ENCODE assay signal across 12 mouse cellular contexts in the genomic region with DNA sequence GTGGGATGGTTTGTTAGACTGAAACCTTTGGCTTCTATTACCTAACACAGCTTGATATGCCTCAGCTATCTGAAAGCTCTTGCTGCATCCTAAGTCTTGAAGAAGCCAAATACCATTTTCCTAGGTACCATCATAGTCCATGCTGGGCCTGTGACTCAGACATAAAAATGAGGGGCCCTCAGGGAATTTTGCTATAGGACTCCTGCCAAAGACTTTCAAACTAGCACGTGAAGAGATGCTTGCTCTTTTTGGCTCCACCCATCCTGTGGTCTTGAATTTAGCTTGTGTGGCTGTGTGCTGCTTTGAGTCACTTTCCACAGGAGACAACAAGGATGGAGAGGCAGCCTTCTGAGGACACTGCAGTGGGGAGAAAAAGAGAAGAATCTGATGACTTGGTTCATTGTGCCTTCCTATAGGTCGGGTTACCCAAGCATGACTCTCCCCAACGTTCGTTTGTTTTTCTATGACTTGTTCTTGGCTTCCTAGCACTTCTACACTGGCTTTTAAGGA.
"Had no signal": no experiment of that assay in that cellular context is flagged by ENCODE, and none has a peak within 500 bp of the region (broad histone marks: within the 10 kb centered on the region; RNA-seq: fewer than 3 reads in every experiment).

No protein-coding gene starts in this region.

- DNase-seq: kidney, adult 9 months; kidney, postnatal 14 days; kidney, postnatal 4 days; liver; lung, adult 18-20 months; lung, postnatal 10 days; lung, postnatal 36 days; midbrain, embryonic 14.5 days; retina, postnatal 1 day; right cerebral cortex, postnatal 25 days; spleen, adult 18-20 months; thymus, postnatal 36 days had no signal
